In genomic region chr17:35194844-35195630, GRCm38 (mm10) we compare ENCODE assay signal across 8 mouse cellular contexts. TPM values are rescaled to one million over a fixed set of nuclear protein-coding genes. Genes with fewer than 3 reads are reported as not detected.
DNase-seq lines count a peak whose midpoint lies in the region; ATAC-seq and TF ChIP-seq lines count a peak whose summit lies in the region.

No protein-coding gene starts in this region.

- H3K4me2 ChIP-seq in heart, embryonic 14.5 days (ENCODE audit: low read length), result peak overlapping the region; percentile 84
- H3K4me2 ChIP-seq in hindbrain, embryonic 14.5 days (replicated peaks), result peak overlapping the region; percentile 63
- peak overlapping the region; percentile 65 for H3K4me2 ChIP-seq in midbrain, embryonic 13.5 days (replicated peaks)

- H3K9me3 ChIP-seq in heart, embryonic 14.5 days (ENCODE audit: control insufficient read depth, low read length), result no peaks in the 10 kb centered on the region
- H3K9me3 ChIP-seq in ES-E14 (ENCODE audit: control insufficient read depth, insufficient read depth, low read depth, low read length), result no peaks in the 10 kb centered on the region
- no peaks in the 10 kb centered on the region for H3K9me3 ChIP-seq in hindbrain, embryonic 14.5 days (ENCODE audit: control insufficient read depth, low read length)
- no peaks in the 10 kb centered on the region for H3K9me3 ChIP-seq in midbrain, embryonic 13.5 days

- peak overlapping the region; percentile 65 for H3K9ac ChIP-seq in heart, embryonic 14.5 days (ENCODE audit: low read length)
- peak overlapping the region; percentile 13; the same call in 1 of the 2 replicates for H3K9ac ChIP-seq in ES-E14 (ENCODE audit: insufficient read depth, low read depth, low read length, poor library complexity, severe bottlenecking)
- peak overlapping the region; percentile 36; the same call in 1 of the 2 replicates for H3K9ac ChIP-seq in hindbrain, embryonic 14.5 days
- H3K9ac ChIP-seq in midbrain, embryonic 13.5 days (replicated peaks), result peak overlapping the region; percentile 53; the same call in 1 of the 2 replicates

- H3K27me3 ChIP-seq in heart, embryonic 14.5 days (ENCODE audit: control insufficient read depth, insufficient read depth, low read length), result peaks cover 57% of the 10 kb centered on the region
- peaks cover 27% of the 10 kb centered on the region for H3K27me3 ChIP-seq in hindbrain, embryonic 14.5 days (ENCODE audit: control insufficient read depth, insufficient read depth, low read length)
- H3K27me3 ChIP-seq in midbrain, embryonic 13.5 days, result peaks cover 43% of the 10 kb centered on the region

- intact Hi-C loops in heart, postnatal 10 days (cut with DNase I), result loop anchor here (2.0 kb wide), 2 partner anchors 16 to 32 kb away; no protein-coding TSS in a partner anchor

- peaks cover 5 to 11% of the 10 kb centered on the region in 2 experiments; a peak in 3 of 4 replicates for H3K4me1 ChIP-seq in heart, embryonic 14.5 days (ENCODE audit: control insufficient read depth in 2 of 2, insufficient read depth in 2 of 2, low read length in 2 of 2)
- peaks cover 0 to 2% of the 10 kb centered on the region in 2 experiments; a peak in 3 of 4 replicates for H3K4me1 ChIP-seq in ES-E14 (ENCODE audit: control insufficient read depth in 2 of 2, insufficient read depth in 2 of 2, low read length in 2 of 2, poor library complexity in 1 of 2)
- peaks cover 9% of the 10 kb centered on the region; the same call in 1 of the 2 replicates for H3K4me1 ChIP-seq in hindbrain, embryonic 14.5 days (replicated peaks; ENCODE audit: control insufficient read depth, insufficient read depth, low read length)
- peaks cover 14% of the 10 kb centered on the region for H3K4me1 ChIP-seq in midbrain, embryonic 13.5 days (replicated peaks)

- H3K36me3 ChIP-seq in heart, embryonic 14.5 days (ENCODE audit: control insufficient read depth, insufficient read depth, low read length), result no peaks in the 10 kb centered on the region
- H3K36me3 ChIP-seq in ES-E14 (ENCODE audit: control insufficient read depth, insufficient read depth, low read length, poor library complexity, severe bottlenecking), result no peaks in the 10 kb centered on the region
- no peaks in the 10 kb centered on the region for H3K36me3 ChIP-seq in hindbrain, embryonic 14.5 days (replicated peaks; ENCODE audit: control insufficient read depth, insufficient read depth)
- no peaks in the 10 kb centered on the region for H3K36me3 ChIP-seq in midbrain, embryonic 13.5 days

- WGBS in heart, embryonic 14.5 days, result 28% methylated on average over 19 of the region's 19 CpGs
- 45% methylated on average over 19 of the region's 19 CpGs for WGBS in hindbrain, embryonic 14.5 days
- WGBS in midbrain, embryonic 13.5 days, result 46% methylated on average over 19 of the region's 19 CpGs

- no peak for ATAC-seq in heart, embryonic 14.5 days (ENCODE audit: insufficient number of reproducible peaks, insufficient read depth, low FRiP score, low read depth)
- peak; percentile 48; the same call in 1 of the 2 replicates for ATAC-seq in hindbrain, embryonic 14.5 days (ENCODE audit: low FRiP score)
- peak; percentile 32; the same call in 1 of the 2 replicates for ATAC-seq in midbrain, embryonic 13.5 days

- in situ Hi-C loops in ES-E14 (cut with MboI; ENCODE audit: low sequenced_read_pairs in 2 of 2, unreplicated experiment in 2 of 2), result no loop called here

- H3K27ac ChIP-seq in heart, embryonic 14.5 days (replicated peaks in 1 of 2; ENCODE audit: control insufficient read depth in 1 of 2, insufficient read depth in 1 of 2, low read depth in 2 of 2, low read length in 2 of 2), result no peak overlapping the region
- H3K27ac ChIP-seq in ES-E14 (ENCODE audit: insufficient read depth, low read depth, low read length, poor library complexity, severe bottlenecking), result no peak overlapping the region
- no peak overlapping the region for H3K27ac ChIP-seq in hindbrain, embryonic 14.5 days
- H3K27ac ChIP-seq in midbrain, embryonic 13.5 days, result no peak overlapping the region

- peak overlapping the region; percentile 35 to 45 for H3K4me3 ChIP-seq in heart, embryonic 14.5 days (ENCODE audit: control insufficient read depth in 1 of 2, insufficient read depth in 1 of 2, low read depth in 1 of 2, low read length in 2 of 2)
- peak overlapping the region; percentile 49 to 56 for H3K4me3 ChIP-seq in ES-E14 (ENCODE audit: insufficient read depth in 1 of 2, low read depth in 1 of 2, low read length in 2 of 2, poor library complexity in 1 of 2, severe bottlenecking in 1 of 2)
- H3K4me3 ChIP-seq in hindbrain, embryonic 14.5 days (replicated peaks; ENCODE audit: low read length), result peak overlapping the region; percentile 33; the same call in 1 of the 2 replicates
- peak overlapping the region; percentile 38 for H3K4me3 ChIP-seq in midbrain, embryonic 13.5 days (replicated peaks)

- no peak for DNase-seq in heart, postnatal 10 days
- DNase-seq in ES-E14 (ENCODE audit: low read depth, low spot score), result no peak
- DNase-seq in hindbrain, embryonic 14.5 days (ENCODE audit: low spot score), result no peak
- DNase-seq in frontal cortex, postnatal 25 days (ENCODE audit: low spot score in 2 of 2), result no peak
- DNase-seq in ovary, postnatal 10 days (ENCODE audit: low spot score), result no peak
- DNase-seq in layer of hippocampus, adult 11-12 months (ENCODE audit: low spot score), result no peak

TF ChIP-seq in ES-E14, 5 proteins besides CTCF, POLR2A, EP300 and RAD21:
- TF ChIP-seq ZC3H11A (IDR thresholded peaks at IDR 0.05; ENCODE audit: borderline replicate concordance, low read depth, low read length) (no peak), ZNF384 (IDR thresholded peaks at IDR 0.05; ENCODE audit: low read depth, low read length) (no peak), CHD2 (IDR thresholded peaks at IDR 0.05; ENCODE audit: low read depth, low read length) (no peak), HCFC1 (IDR thresholded peaks at IDR 0.05; ENCODE audit: borderline replicate concordance, insufficient read depth, low read length) (no peak), MAFK (IDR thresholded peaks at IDR 0.05; ENCODE audit: insufficient read depth, low read depth, low read length) (no peak)

RNA-seq across cellular contexts. Expression of gene Ltb, which starts 0.8 kb away (rescaled TPM):
- polyA plus RNA-seq in heart, embryonic 14.5 days (2014; fragmentation: Nextera tagmentation; extraction: Ambion mirVana), result 0.40 and 0.61 TPM in 2 replicates
- total RNA-seq in heart, postnatal 10 days (2021), result 1 to 10 TPM in 1 of 2 experiments, under 1 TPM in 1; 0.94 to 1.2 TPM
- total RNA-seq in ES-E14 (2012; rRNA removed), result 10.1 and 19.6 TPM in 2 replicates
- 0.29 and 0.39 TPM in 2 replicates for polyA plus RNA-seq in hindbrain, embryonic 14.5 days (2014; fragmentation: Nextera tagmentation; extraction: Ambion mirVana)
- polyA plus RNA-seq in midbrain, embryonic 13.5 days (2015; fragmentation: Nextera tagmentation; extraction: Ambion mirVana), result 0.35 and 0.76 TPM in 2 replicates

RNA-seq across cellular contexts. Expression of gene Tnf, which starts 6.8 kb away (rescaled TPM):
- not detected in 2 replicates for polyA plus RNA-seq in heart, embryonic 14.5 days (2014; fragmentation: Nextera tagmentation; extraction: Ambion mirVana)
- total RNA-seq in heart, postnatal 10 days (2021), result under 1 TPM; 0.72 to 0.87 TPM
- 0.22 TPM in 1 of 2 replicates, not detected in the other for total RNA-seq in ES-E14 (2012; rRNA removed)
- polyA plus RNA-seq in hindbrain, embryonic 14.5 days (2014; fragmentation: Nextera tagmentation; extraction: Ambion mirVana), result not detected in 2 replicates
- not detected in 2 replicates for polyA plus RNA-seq in midbrain, embryonic 13.5 days (2015; fragmentation: Nextera tagmentation; extraction: Ambion mirVana)

RNA-seq across cellular contexts. Expression of gene Lst1, which starts 6.8 kb away (rescaled TPM):
- 9.5 and 11.2 TPM in 2 replicates for polyA plus RNA-seq in heart, embryonic 14.5 days (2014; fragmentation: Nextera tagmentation; extraction: Ambion mirVana)
- total RNA-seq in heart, postnatal 10 days (2021), result 1 to 10 TPM; 2.8 to 4.5 TPM
- 2.6 and 2.7 TPM in 2 replicates for total RNA-seq in ES-E14 (2012; rRNA removed)
- polyA plus RNA-seq in hindbrain, embryonic 14.5 days (2014; fragmentation: Nextera tagmentation; extraction: Ambion mirVana), result 8.2 and 13.3 TPM in 2 replicates
- 4.8 and 7.1 TPM in 2 replicates for polyA plus RNA-seq in midbrain, embryonic 13.5 days (2015; fragmentation: Nextera tagmentation; extraction: Ambion mirVana)

RNA-seq across cellular contexts. Expression of gene Lta, which starts 10.1 kb away (rescaled TPM):
- not detected in 2 replicates for polyA plus RNA-seq in heart, embryonic 14.5 days (2014; fragmentation: Nextera tagmentation; extraction: Ambion mirVana)
- under 1 TPM in 1 of 2 experiments, not detected in 1; 0.17 TPM for total RNA-seq in heart, postnatal 10 days (2021)
- 0.13 TPM in 1 of 2 replicates, not detected in the other for total RNA-seq in ES-E14 (2012; rRNA removed)
- polyA plus RNA-seq in hindbrain, embryonic 14.5 days (2014; fragmentation: Nextera tagmentation; extraction: Ambion mirVana), result 0.23 and 0.55 TPM in 2 replicates
- polyA plus RNA-seq in midbrain, embryonic 13.5 days (2015; fragmentation: Nextera tagmentation; extraction: Ambion mirVana), result 0.11 and 0.23 TPM in 2 replicates

RNA-seq across cellular contexts. Expression of gene Aif1, which starts 19.2 kb away (rescaled TPM):
- polyA plus RNA-seq in heart, embryonic 14.5 days (2014; fragmentation: Nextera tagmentation; extraction: Ambion mirVana), result 7.4 and 9.4 TPM in 2 replicates
- total RNA-seq in heart, postnatal 10 days (2021), result 1 to 10 TPM; 2.9 to 4.6 TPM
- total RNA-seq in ES-E14 (2012; rRNA removed), result not detected in 2 replicates
- polyA plus RNA-seq in hindbrain, embryonic 14.5 days (2014; fragmentation: Nextera tagmentation; extraction: Ambion mirVana), result 7.8 and 8.7 TPM in 2 replicates
- 4.9 and 7.0 TPM in 2 replicates for polyA plus RNA-seq in midbrain, embryonic 13.5 days (2015; fragmentation: Nextera tagmentation; extraction: Ambion mirVana)

Comparison
In these comparisons a context has a peak if more than half of its experiments do, and no peak if none do; other contexts are left out.
1. H3K9ac ChIP-seq: peak in every context shown above with its lines; median percentile 65 in heart, embryonic 14.5 days; 53 in midbrain, embryonic 13.5 days; 36 in hindbrain, embryonic 14.5 days; 13 in ES-E14.